Mouse (Mus musculus): Measurements from ENCODE around the gene Hs1bp3.

The Hs1bp3 gene

GRCm38 (mm10) chr12:8336601-8337285, 23.5 kb downstream of the Hs1bp3 start:
- no peak for DNase-seq (ENCODE audit: low read depth)

DNA sequence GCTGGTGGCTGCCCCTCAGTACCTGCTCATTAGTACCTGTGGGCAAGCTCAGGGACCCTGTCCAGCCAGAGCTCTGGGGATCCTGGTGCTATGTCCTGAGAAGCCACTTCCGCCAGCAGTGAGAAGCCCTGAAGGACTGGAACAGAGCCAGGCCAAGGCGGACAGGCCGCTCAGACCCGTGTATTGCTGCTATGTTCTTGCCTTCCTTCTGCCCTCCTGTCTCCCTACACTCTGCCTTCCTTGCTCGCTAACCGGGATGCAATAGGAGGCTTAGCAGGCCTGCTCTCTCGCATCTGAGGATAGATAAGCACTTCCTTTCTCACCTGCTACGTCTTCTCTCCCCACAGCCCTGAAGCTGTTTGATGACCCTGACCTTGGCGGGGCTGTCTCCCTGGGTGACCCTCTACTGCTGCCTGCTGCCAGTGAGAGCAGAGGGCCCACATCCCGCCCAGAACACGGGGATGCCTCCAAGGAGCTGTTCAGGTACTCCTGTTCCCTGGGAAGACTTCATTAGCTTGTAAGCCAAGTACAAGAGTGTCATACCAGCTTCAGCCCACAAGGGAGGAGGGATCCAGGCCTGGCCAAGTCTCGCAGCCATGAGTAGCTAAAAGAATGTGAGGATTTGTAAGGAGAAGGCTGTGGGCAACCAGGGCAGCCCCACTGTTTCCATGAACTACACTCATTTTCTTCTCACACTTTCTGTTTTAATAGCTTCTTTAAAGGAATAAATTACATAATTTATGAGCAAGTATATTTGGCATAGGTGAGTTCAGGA, 24.2 kb downstream of the Hs1bp3 start:
- DNase-seq (ENCODE audit: low read depth) = no peak

GRCm38 (mm10) chr12:8338491-8338890, 25.3 kb downstream of the Hs1bp3 start:
- no peak for DNase-seq (ENCODE audit: low read depth)

- no peak for DNase-seq (ENCODE audit: low read depth)
These were observed 25.7 kb downstream of the Hs1bp3 start for GRCm38 (mm10) chr12:8338918-8339317.

GRCm38 (mm10) chr12:8339591-8340319, 26.5 kb downstream of the Hs1bp3 start:
- no peak for DNase-seq (ENCODE audit: low read depth)

GRCm38 (mm10) chr12:8341008-8341407, 27.8 kb downstream of the Hs1bp3 start:
- DNase-seq (ENCODE audit: low read depth) = no peak

DNA sequence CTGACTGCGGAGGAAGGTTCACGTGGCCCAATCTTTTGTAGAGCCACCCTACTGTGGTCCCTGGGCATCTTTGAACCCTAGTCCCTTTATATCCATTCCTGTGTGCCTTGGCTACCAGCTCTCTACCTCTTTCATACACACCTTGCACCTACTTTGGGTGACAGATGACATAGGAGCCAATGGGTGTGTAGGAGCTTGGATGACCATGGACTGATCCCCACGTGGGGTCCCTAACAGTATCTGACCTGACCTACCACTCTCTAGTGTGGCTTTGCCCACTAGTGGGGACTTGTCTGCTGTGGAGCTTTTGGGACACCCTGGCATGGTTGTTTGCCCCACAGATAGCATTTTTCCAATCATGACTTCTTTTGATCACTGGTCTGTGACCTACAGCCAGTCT, 30.1 kb downstream of the Hs1bp3 start:
- DNase-seq (ENCODE audit: low read depth) = no peak

- DNase-seq (ENCODE audit: low read depth) = peak; percentile 48
These were observed 31.7 kb downstream of the Hs1bp3 start for GRCm38 (mm10) chr12:8344897-8345296.

GRCm38 (mm10) chr12:8345539-8345938, 32.3 kb downstream of the Hs1bp3 start:
- DNase-seq (ENCODE audit: low read depth) = no peak

DNA sequence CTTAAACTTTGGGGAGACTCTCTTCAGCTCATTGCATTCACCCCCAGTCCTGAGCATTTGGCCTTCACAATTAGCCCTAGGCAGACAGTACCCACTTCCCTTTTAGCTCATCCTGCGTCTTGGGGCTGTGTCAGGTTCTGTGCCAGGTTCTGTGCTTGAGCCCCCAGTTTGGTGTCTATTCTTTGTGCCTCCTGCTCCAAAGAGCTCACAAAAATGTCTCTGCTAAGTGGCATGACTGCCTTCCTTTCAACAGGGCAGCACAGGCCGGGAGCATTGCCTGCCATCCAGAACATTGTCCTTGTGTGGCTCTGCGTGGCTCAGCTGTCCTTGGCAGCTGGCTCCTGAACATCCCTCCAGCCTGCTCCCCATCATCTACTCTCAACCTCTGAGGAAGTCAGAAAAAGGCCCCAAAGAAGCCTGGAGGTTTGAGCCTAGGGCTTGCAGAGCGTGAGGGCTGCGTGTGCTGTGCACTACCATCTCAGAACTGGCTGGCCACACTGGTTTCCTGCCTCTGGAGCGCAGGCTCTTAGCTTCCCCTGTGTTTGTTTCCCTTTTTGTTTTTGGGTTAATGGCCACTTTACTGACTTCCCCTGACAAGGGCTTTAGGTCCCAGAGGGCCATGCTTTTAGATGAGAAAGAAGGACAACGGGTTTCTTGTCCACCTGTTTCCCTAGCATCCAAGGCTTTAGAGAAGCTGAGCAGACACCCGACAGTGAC, 34.7 kb downstream of the Hs1bp3 start:
- no peak for DNase-seq (ENCODE audit: low read depth)

- DNase-seq (ENCODE audit: low read depth) = no peak
These were observed 35.7 kb downstream of the Hs1bp3 start for GRCm38 (mm10) chr12:8348733-8349513.

DNA sequence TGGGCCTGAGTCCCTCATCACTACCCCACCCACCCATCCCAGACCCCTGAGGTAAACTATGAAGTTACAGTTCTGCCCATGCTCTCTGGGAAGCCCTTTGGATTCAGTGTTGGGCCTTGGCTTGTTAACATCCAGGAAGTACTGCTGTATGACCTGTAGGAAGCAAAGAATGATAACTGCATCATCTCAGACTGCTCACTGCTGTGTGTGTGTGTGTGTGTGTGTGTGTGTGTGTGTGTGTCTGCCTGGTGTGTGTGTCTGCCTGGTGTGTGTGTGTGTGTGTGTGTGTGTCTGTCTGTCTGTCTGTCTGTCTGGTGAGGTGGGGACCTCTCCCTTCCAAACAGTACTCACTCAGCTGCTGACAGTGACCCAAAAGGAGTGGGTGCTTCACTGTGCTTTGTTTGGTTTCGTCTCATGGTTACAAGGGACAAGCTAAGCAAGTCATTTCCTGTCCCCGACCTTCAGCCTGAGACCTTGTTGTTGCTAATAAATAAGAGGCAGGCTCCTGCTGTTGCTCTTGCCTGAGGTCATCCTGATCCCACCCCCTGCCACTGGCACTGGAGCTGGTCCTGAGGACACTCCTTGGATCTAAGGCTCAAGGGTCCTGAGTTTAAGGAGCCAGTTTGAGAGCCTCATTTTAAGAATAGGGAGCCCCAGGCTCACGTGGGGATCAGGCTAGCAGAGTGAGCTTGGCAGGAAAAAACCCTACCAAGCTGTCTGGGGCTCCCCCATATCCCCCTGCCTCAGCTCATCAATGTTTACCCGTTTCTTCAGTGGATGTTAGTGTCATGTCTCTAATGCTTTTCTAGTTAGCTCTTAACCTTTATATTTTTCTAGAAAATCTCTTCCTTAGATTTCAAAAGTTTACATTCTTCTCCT, 38.0 kb downstream of the Hs1bp3 start:
- DNase-seq (ENCODE audit: low read depth) = peak; percentile 41

- no peak for DNase-seq (ENCODE audit: low read depth)
These were observed 39.8 kb downstream of the Hs1bp3 start for GRCm38 (mm10) chr12:8353071-8353470.

DNA sequence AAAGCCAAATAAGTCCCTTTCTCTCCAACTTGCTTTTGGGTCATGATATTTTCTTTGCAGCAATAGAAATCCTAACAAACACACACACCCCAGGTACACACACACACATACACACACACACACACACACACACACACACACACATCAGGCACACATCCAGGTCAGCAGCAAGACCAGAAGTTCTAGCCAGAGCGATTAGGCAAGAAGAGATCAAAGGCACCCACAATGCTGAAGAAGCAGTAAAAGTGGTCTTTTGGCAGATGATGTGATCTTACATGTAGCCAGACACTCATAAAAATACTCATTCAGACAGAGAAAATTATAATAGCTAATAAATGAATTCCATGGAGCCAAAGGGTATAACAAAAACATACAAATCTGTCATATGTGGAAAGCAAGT, 41.0 kb downstream of the Hs1bp3 start:
- no peak for DNase-seq (ENCODE audit: low read depth)

DNA sequence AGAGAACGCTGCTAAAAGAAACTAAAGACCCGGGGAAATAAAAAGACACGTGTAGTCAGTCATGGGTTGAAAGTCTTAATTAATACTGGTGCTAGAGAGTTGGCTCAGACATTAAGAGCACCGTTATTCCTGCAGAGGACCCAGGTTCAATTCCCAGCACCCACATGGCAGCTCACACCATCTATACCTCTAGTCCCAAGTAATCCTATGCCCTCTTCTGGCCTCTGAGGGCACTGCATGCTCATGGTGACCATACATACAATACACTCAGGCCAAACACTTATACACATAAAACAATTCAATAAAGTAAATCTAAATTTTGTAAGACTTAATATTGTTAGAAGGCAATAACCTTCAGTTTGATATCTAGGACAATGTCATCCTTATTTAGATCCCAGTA, 41.8 kb downstream of the Hs1bp3 start:
- DNase-seq (ENCODE audit: low read depth) = no peak

- peak; percentile 53 for DNase-seq (ENCODE audit: low read depth)
These were observed 44.2 kb downstream of the Hs1bp3 start for GRCm38 (mm10) chr12:8357449-8357848.

DNA sequence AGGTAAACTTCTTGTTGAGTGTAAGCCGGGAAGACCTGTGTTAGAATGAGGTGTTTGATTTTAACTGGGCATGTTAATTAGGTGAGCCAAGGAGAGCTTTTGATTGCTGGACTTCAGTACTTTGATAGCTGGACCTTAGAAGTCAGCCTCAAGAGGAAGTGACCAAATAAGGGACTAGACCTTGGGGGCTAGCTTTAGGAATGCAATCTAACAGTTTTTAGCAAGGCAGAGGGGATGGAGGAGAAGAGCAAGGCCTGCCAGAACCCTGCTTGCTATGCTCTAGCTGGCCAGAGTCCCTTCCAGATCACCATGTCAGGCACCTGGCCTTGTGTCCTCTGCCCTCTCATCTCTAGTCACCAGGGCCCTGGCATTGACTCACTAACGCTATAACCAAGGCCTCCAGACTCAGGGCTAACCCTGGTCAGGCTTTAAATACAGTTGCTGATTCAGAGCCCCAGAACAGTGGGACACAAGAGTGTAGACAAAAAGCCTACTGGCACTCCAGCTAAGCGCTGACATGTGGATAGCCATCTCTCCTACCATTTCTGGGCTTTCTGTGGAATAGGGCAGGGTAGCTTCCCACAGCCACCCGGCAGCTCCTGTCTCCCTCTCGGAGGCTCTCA, 45.2 kb downstream of the Hs1bp3 start:
- no peak for DNase-seq (ENCODE audit: low read depth)

DNA sequence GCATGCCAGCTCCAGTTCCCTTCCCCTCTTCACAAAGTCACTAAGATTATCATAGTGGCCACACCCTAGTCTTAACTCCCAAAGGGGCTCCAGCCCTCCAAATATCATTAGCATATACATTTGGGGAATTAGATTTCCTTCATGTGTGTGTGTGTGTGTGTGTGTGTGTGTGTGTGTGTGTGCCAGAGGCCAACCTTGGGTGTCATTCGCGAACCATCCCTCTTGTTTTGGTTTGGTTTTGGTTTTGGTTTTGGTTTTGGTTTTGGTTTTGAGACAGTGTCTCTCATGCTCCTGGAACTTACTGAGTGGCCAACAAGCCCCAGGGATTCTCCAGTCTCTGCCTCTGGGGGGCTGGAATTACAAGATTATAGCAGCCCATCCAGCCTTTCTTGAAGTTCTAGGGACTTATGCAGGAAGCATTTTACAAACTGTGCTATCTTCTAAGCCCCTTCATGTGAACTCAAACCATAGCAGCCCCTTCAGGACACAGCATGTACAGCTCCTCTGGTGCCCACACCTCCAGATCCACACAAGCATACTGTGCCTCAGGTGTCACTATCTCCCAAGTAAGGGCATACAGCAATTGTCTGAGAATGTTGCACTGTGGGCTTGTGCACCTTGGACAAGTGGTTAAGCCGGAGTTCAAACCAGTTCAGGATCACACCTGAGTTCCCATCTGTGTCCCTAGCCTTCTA, 46.3 kb downstream of the Hs1bp3 start:
- no peak for DNase-seq (ENCODE audit: low read depth)

DNA sequence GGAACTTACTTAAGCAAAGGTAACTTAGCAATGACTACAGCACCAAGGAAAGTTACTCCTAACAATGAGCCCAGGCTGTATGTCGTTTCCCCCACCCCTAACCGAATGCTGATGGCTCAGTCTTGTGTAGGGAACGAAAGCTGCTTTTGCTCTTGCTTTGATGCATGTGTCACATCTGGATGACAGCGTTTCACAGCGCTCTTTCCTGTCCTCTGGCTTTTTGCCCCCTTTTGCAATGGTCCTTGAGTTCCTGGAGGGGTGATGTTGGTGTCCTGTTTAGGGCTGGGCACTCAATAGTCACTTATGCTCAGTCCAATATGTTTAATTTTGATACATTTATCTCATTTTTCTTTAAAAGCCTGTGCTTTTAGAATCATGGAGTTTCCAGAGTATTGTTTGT, 48.6 kb downstream of the Hs1bp3 start:
- DNase-seq (ENCODE audit: low read depth) = no peak
